Mouse (Mus musculus) embryonic fibroblast, embryonic 13.5 days (primary cell): ENCODE measurements around the gene Prkcsh. TPM values are rescaled to one million over a fixed set of nuclear protein-coding genes. Genes with fewer than 3 reads are reported as not detected.

Experiments used
- H3K27ac ChIP-seq: 2 replicates; pipeline ENCODE4 v1.5.1; 2012; ENCODE audit warnings: low read length, control low read depth, inconsistent platforms; ENCODE audit not compliant: insufficient read depth
- H3K4me1 ChIP-seq: 2 replicates; pipeline ENCODE4 v1.6.1; 2011; ENCODE audit warnings: low read length; ENCODE audit not compliant: control insufficient read depth, insufficient read depth
- H3K4me3 ChIP-seq: 2 replicates; pipeline ENCODE4 v1.5.1; 2011; ENCODE audit warnings: mild to moderate bottlenecking, control low read depth, low read length; ENCODE audit not compliant: insufficient read depth
- CTCF ChIP-seq: IDR thresholded peaks from 2 replicates; pipeline ENCODE4 v1.5.1; 2011; ENCODE audit warnings: mild to moderate bottlenecking, control low read depth, low read length, moderate library complexity, borderline replicate concordance; ENCODE audit not compliant: insufficient read depth
- POLR2A ChIP-seq: IDR thresholded peaks from 2 replicates; pipeline ENCODE4 v1.6.1; 2011; ENCODE audit warnings: low read depth, mild to moderate bottlenecking, control low read depth, low read length, moderate library complexity
- polyA plus RNA-seq: library from polyadenylated mRNA; stranded (reverse); fragments of >200 nt; gene quantifications from 2 replicates; pipeline ENCODE4 v1.2.4, GENCODE M21; 2011; ENCODE audit warnings: low read depth; ENCODE audit not compliant: missing spikeins, insufficient read length

Prkcsh gene
- polyA plus RNA-seq, 1 experiment: 144 TPM

GRCm38 (mm10) chr9:22001633-22002032 lies 973 bp upstream of the Prkcsh start:
- no peak overlapping the region for H3K27ac ChIP-seq
- no peak for TF ChIP-seq CTCF
- no peak for TF ChIP-seq POLR2A
- no peak overlapping the region for H3K4me3 ChIP-seq

GRCm38 (mm10) chr9:22003163-22003554 lies 553 bp downstream of the Prkcsh start:
- Histone ChIP-seq H3K27ac (peak overlapping the region; percentile 7), H3K4me1 (peaks cover 3% of the 10 kb centered on the region; the same call in 1 of the 2 replicates), H3K4me3 (peak overlapping the region; percentile 72)
- no peak; the same call in 1 of the 2 replicates for TF ChIP-seq POLR2A
- no peak for TF ChIP-seq CTCF

More at GRCm38 (mm10) chr9:22001633-22002032, 973 bp upstream of the Prkcsh start:
- H3K4me1 ChIP-seq: peaks cover 3% of the 10 kb centered on the region; the same call in 1 of the 2 replicates

- TF ChIP-seq POLR2A: no peak
- no peak for TF ChIP-seq CTCF
- no peak overlapping the region for H3K4me3 ChIP-seq
Observed at GRCm38 (mm10) chr9:22004546-22004945, 1.9 kb downstream of the Prkcsh start.

DNA sequence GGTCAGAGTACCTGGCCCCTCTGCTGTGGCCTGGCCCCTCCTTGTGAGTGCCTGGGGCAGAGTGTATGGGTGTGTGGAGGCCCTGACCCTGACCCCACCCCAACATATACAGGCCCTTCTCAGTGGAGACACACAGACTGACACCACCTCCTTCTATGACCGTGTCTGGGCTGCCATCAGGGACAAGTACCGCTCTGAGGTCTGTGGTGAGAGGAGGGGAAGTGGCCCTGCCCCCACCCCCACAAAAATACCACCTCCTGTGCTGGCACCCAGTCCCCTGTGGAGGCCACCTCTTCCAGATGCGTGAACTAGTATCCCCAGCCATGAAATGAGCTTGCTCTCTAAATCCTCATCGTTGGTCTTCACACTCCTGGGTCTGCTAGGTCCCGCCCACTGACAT lies 8.4 kb downstream of the Prkcsh start:
- no peak for TF ChIP-seq POLR2A
- no peak for TF ChIP-seq CTCF
- no peak overlapping the region for H3K27ac ChIP-seq
- no peaks in the 10 kb centered on the region for H3K4me1 ChIP-seq
- H3K4me3 ChIP-seq: no peak overlapping the region

More at GRCm38 (mm10) chr9:22004546-22004945, 1.9 kb downstream of the Prkcsh start:
- no peak overlapping the region for H3K27ac ChIP-seq
- H3K4me1 ChIP-seq: peaks cover 3% of the 10 kb centered on the region; the same call in 1 of the 2 replicates

GRCm38 (mm10) chr9:22012731-22013130 lies 10.1 kb downstream of the Prkcsh start:
- TF ChIP-seq POLR2A (no peak), CTCF (no peak)
- Histone ChIP-seq H3K4me3 (no peak overlapping the region), H3K4me1 (no peaks in the 10 kb centered on the region), H3K27ac (no peak overlapping the region)

DNA sequence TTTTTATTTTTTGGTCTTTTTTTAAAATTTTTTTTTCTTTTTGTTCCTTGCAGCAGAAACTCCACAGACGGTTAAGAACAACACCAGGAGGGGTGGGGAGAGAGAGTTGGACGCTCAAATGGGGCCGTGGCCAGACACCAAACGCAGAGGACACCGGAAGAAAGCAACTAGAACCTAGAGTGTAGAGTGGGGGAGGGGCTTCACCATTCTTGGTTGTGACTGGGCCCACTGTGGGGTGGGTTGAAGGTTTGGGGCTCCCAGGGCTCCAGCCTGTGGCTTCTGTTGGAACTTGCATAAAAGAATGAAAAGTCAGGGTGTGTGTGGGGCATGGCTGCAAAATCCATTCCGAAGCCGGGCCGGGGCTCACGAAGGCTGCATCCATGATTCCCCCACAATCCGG lies 13.6 kb downstream of the Prkcsh start:
- H3K27ac ChIP-seq: no peak overlapping the region
- H3K4me3 ChIP-seq: no peak overlapping the region
- TF ChIP-seq CTCF: no peak
- TF ChIP-seq POLR2A: no peak
- peaks cover 8% of the 10 kb centered on the region for H3K4me1 ChIP-seq

DNA sequence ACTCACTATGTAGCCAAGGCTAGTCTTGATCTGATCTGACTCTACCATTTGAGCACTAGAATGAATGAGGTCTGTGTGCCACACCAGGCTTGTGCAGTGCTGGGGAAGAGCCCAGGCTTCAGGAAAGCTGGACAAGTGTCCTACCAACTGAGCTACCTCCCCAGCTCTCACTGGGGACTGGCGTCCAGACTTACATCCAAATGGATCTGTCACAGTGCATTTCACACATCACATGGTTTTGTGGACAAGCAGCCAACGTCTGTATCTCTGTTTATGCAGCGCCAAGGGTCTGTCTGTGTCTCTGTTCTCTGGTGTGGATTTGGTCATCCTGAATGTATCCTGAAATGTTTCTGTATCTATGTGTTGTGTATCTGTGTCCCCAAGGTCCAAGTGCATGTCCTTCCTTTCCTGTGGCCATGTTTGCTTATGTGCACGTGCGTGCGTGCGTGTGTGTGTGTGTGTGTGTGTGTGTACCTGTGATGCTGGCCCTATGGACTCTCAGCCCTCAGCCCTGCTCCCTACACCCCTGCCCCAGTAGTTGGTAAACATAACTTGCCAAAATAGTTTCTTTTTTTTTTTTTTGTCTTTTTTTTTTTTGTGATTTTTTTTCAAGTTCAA lies 14.7 kb downstream of the Prkcsh start:
- no peak overlapping the region for H3K4me3 ChIP-seq
- H3K4me1 ChIP-seq: peaks cover 8% of the 10 kb centered on the region
- peak; percentile 4; the same call in 1 of the 2 replicates for TF ChIP-seq CTCF
- TF ChIP-seq POLR2A: no peak
- H3K27ac ChIP-seq: no peak overlapping the region

DNA sequence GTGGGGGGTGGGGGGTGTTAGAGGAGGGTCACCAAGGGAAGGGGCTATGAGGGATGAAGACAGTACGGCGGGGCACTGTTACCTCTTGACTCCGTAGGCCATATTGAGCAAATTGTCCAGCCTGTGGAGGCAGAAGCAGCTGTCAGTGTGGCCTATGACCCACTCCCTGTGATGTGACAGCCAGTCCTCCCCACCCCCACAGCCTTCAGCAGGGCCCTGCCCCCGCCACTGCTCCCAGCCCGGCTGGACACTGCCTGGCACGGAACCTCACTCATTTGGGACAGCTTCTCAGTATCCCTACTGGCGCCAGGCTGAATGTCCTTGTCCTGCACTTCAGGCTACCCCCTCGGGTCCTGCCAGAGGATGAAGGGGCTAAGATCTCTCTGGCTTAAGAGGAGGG lies 22.0 kb downstream of the Prkcsh start:
- TF ChIP-seq POLR2A: no peak
- no peak for TF ChIP-seq CTCF
- H3K4me1 ChIP-seq: peaks cover 8% of the 10 kb centered on the region
- H3K27ac ChIP-seq: no peak overlapping the region
- H3K4me3 ChIP-seq: no peak overlapping the region

DNA sequence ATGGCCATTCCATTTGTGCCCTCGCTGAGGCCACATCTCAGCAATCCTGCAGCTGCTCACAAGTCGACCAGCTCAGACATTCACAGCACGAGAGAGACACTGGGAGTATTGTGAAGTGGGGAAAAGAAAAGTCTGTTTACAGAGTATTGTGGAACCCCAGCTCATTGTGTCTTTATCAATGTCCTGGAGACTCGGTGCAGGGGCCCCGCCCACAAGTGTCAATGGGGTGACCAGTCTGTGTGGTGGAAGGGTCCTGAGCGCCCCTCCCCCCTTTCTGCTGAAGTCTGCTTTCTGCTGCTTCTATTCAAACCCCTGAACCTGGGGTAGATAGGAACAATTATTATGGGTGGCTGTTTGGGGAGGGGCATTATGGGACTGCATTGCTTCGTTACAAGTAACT lies 25.9 kb downstream of the Prkcsh start:
- no peaks in the 10 kb centered on the region for H3K4me1 ChIP-seq
- H3K4me3 ChIP-seq: no peak overlapping the region
- no peak for TF ChIP-seq CTCF
- no peak for TF ChIP-seq POLR2A
- H3K27ac ChIP-seq: no peak overlapping the region

- H3K4me3 ChIP-seq: no peak overlapping the region
- TF ChIP-seq CTCF: no peak
- no peak for TF ChIP-seq POLR2A
- no peaks in the 10 kb centered on the region for H3K4me1 ChIP-seq
- H3K27ac ChIP-seq: no peak overlapping the region
Observed at GRCm38 (mm10) chr9:22030386-22030785, 27.8 kb downstream of the Prkcsh start.
